ENCODE assay signal across 9 mouse cellular contexts in genomic region chr19:47279788-47280532, GRCm38 (mm10).
DNase-seq lines count a peak whose midpoint lies in the region; ATAC-seq lines count a peak whose summit lies in the region.
"Had no signal": no experiment of that assay in that cellular context is flagged by ENCODE, and none has a peak within 500 bp of the region (broad histone marks: within the 10 kb centered on the region; RNA-seq: fewer than 3 reads in every experiment).

No protein-coding gene starts in this region.

- DNase-seq in midbrain, embryonic 10.5 days (ENCODE audit: low spot score) = no peak
- peak; percentile 71 to 91 for DNase-seq in frontal cortex, adult 2 months (ENCODE audit: extremely low spot score in 1 of 2, low spot score in 1 of 2)
- DNase-seq in heart, postnatal 14 days = peak; percentile 87 to 93
- peak; percentile 65 for DNase-seq in layer of hippocampus, adult 9-10 months (ENCODE audit: low spot score)
- peak; percentile 79 for DNase-seq in lung, postnatal 14 days
- DNase-seq in testis, postnatal 10 days (ENCODE audit: low spot score) = peak; percentile 77
- DNase-seq in spleen, adult 18-20 months = no peak

- H3K4me2 ChIP-seq in midbrain, embryonic 13.5 days (replicated peaks) = no peak overlapping the region

- WGBS in midbrain, embryonic 13.5 days = 81% methylated on average over 15 of the region's 15 CpGs
- WGBS in midbrain, embryonic 10.5 days = 87% methylated on average over 15 of the region's 15 CpGs

- no peak overlapping the region for H3K9ac ChIP-seq in midbrain, embryonic 13.5 days (replicated peaks)

- intact Hi-C loops in heart, postnatal 14 days (cut with DNase I) = loop anchor here (2.0 to 10.0 kb wide), 2 partner anchors 35 to 195 kb away; no protein-coding TSS in a partner anchor

- no peak overlapping the region for H3K4me3 ChIP-seq in midbrain, embryonic 13.5 days (replicated peaks)
- H3K4me3 ChIP-seq in midbrain, embryonic 10.5 days = no peak overlapping the region
- H3K4me3 ChIP-seq: erythroblast, embryonic 14.5 days had no signal

- H3K27ac ChIP-seq in midbrain, embryonic 13.5 days = 0 out of 2 replicates have a peak overlapping the region, but pooled peaks have one; percentile 9
- no peak overlapping the region for H3K27ac ChIP-seq in midbrain, embryonic 10.5 days (replicated peaks)

- H3K4me1 ChIP-seq in midbrain, embryonic 13.5 days (replicated peaks) = no peaks in the 10 kb centered on the region
- H3K4me1 ChIP-seq in midbrain, embryonic 10.5 days = no peaks in the 10 kb centered on the region

- no peaks in the 10 kb centered on the region for H3K9me3 ChIP-seq in midbrain, embryonic 13.5 days
- H3K9me3 ChIP-seq in midbrain, embryonic 10.5 days (replicated peaks) = no peaks in the 10 kb centered on the region

- no peaks in the 10 kb centered on the region for H3K27me3 ChIP-seq in midbrain, embryonic 13.5 days
- no peaks in the 10 kb centered on the region for H3K27me3 ChIP-seq in midbrain, embryonic 10.5 days (ENCODE audit: low read depth, poor library complexity, severe bottlenecking)

- peaks cover 19% of the 10 kb centered on the region for H3K36me3 ChIP-seq in midbrain, embryonic 13.5 days
- H3K36me3 ChIP-seq in midbrain, embryonic 10.5 days = peaks cover 80% of the 10 kb centered on the region

- no peak for ATAC-seq in midbrain, embryonic 13.5 days

Comparison
In these comparisons a context has a peak if more than half of its experiments do, and no peak if none do; other contexts are left out.
1. DNase-seq: peak in frontal cortex, adult 2 months (2 of 2), heart, postnatal 14 days (2 of 2), layer of hippocampus, adult 9-10 months (single experiment), lung, postnatal 14 days (single experiment) and testis, postnatal 10 days (single experiment); none in midbrain, embryonic 10.5 days (single experiment) and spleen, adult 18-20 months (0 of 2).